Mouse (Mus musculus) kidney, postnatal 14 days (tissue): Measurements from ENCODE around the gene Ube3b.
A peak's percentile ranks its signal among the peaks of the same experiment; 100 is the strongest.

ENCODE experiments used
- DNase-seq: peaks from one replicate; pipeline ENCODE4 v3.0.0; 2022; ENCODE audit warnings: mixed read lengths

The Ube3b gene

DNA sequence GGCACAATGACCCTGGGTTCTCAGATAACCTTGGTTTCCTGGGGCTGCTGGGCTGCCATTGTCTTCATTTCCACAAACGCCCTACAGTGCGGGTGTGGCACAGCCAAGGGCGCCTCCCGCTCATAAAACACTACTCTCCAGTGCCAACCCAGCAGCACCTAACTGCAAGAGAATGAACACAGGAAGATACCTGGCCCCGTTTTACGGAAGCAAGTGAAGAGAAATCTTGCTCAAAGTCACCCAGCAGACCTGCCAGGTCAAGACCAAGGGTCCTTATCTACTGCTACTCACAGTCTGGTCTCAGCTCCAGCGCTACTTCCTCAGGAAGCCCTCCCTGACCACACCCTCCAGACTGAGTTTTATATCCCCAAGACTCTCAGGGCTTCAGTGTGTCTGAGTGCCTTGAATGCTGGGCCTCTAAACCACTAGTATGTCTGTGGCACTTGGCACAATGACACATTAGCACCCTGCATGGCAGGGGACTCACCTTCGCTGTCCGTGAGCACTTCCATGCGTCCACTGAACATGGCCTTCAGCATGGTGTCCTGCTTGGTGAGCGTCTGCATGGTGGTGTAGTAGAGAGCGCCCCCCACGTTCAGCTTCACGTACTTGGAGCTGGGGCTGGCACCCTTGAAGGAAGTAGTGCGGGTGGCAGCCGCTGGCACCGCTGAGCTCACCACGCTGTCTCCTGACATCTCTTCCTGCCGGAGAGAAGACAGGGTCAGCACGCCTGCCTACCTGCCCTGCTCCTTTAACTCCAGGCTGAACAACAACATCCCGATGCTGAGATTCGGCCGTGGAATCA is 5.8 kb upstream of the Ube3b start:
- peak; percentile 48 for DNase-seq

- peak; percentile 53 for DNase-seq
These were observed 2.1 kb upstream of the Ube3b start for GRCm38 (mm10) chr5:114378177-114378920.

GRCm38 (mm10) chr5:114378936-114379335 is 1.5 kb upstream of the Ube3b start:
- no peak for DNase-seq

DNA sequence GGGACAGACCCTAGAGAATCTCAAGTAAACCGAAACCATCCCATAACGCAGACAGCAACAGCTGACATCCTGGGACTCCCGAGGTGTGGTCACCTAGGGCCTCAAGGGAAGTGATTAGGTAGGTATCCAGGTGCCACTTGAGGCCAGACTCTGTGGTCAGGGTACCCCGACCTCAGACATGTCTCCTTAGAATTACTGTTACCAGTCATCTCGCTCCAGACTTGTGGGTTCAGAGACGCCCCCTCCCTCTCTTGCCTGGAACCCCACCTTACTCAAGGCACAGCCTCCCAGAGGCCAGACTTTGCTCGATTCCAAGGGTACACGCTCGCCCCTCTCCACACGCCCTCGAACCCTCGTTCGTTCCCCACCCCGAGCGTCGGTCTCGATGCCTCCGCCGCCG is 644 bp upstream of the Ube3b start:
- DNase-seq = no peak

- DNase-seq = no peak
These were observed 575 bp downstream of the Ube3b start for GRCm38 (mm10) chr5:114381013-114381351.

DNA sequence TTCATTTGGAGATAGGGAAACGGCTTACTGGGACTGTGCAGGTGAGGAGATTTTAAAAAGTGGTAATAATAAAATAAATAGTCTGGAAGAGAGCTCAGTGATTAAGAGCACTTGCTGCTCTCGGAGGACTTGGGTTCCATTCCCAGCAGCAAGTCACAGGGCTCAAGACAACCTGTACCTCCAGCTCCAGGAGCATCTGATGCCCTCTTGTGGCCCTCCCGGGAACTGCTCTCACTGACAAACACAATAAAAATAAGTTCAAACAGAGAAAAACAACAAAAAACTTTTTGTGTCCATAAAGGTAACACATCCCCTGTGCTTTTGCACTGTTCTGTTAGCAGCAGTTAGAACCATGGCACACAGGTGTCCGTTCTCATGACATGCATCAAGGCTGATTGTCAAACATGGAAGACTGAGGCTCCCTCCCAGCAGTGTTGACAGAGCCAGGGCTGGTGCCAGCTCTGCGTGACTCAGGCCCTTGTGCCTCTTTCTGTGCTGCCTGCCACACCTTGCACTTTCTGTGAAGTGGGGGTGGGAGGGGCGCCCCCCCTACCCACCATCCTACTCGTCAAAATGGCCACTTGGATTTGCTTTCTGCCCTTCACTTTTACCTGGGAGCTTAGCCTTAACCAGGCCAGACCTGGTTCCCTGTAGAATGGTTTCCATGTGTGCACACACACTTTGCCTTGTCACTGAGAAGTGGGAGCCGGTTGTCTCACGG is 2.9 kb downstream of the Ube3b start:
- peak; percentile 41 for DNase-seq

DNA sequence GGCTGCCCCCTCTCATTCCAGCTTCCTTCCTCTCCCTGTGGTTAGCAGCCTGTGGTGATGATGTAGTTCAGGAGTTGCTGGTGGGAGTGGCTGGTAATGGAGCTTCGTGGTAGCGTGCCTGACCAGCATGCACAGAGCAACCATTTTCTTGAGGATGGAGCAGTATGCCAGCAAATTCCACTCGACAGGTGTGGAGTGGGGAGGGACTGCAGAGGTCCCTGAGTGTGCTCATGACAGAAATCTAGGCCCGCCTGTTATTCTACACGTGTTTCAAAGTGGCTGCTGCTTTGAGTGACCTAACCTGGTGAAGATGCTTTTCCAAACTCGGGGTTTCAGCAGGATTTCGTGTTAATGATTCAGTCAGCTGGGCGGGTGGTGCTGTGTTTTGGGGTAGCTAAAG is 4.0 kb downstream of the Ube3b start:
- DNase-seq = no peak

GRCm38 (mm10) chr5:114393169-114393568 is 12.8 kb downstream of the Ube3b start:
- no peak for DNase-seq

DNA sequence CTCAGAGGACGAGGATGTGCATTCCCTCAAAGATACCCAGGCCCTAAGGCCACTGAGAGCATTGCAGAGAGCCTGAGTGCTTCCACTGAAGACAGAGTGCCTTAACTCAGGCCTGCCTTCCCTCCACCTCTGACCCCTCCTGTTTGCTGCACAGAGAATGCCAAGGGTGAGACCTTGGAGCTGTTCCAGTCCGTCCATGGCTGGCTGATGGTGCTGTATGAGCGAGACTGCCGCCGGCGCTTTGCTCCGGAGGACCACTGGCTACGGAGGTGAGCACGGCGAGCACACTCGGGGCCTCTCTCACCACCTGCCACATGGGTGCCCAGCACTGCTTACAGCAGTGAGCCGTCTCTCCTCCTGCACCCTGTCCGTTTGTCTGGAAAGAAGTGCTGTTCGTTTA is 26.2 kb downstream of the Ube3b start:
- DNase-seq = no peak

DNA sequence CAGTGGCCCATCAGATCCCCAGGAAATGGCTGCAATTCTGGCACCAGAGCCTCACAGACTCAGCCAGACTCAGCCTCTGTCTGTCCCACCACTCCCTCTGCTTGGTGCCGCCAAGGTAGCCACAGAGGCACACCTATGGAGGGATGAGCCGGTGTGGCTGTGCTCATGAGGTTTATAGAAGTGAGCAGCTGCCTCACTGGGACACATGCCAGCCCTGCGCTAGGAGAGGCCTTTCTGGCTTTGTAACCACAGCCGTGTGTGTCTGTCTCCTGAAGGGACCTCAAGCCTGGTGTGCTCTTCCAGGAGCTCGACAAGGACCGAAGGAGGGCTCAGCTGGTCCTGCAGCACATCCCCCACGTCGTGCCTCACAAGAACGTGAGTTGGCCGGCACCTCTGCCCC is 26.9 kb downstream of the Ube3b start:
- no peak for DNase-seq

DNA sequence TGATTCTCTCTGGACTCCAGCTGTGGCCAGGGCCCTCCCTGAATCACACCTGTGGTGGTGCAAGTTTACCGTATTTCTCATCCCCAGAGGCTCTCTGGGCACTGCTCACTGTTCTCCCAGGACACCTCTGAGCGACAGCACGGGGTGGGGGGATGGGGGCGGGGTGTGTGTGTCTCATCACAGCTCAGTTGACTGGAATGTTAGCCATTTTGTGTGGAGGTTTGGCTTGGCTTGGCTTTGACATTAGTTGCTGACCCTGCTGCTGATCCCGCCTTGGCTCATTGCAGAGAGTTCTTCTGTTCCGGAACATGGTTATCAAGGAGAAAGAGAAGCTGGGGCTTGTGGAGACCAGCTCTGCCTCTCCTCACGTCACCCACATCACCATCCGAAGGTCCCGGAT is 27.4 kb downstream of the Ube3b start:
- peak; percentile 18 for DNase-seq

DNA sequence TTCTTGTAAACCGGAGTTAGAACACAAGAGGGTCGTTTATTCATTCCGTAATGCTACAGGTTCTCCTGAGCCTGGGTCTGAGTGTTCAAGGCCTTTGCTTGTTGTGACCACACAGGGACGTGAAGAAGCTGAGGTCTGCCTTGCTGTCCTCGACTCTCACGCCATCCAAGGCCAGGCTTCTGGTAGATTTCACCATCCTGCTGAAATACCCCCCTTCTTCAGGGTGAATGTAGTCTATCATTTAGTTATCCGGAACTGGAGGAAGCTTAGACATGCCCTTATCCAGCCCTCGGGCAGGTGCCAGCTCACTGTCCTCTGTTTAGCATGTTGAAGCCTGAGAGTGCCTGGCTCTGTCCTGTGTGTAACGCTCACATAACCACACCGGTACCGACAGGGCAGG is 28.4 kb downstream of the Ube3b start:
- DNase-seq = no peak

DNA sequence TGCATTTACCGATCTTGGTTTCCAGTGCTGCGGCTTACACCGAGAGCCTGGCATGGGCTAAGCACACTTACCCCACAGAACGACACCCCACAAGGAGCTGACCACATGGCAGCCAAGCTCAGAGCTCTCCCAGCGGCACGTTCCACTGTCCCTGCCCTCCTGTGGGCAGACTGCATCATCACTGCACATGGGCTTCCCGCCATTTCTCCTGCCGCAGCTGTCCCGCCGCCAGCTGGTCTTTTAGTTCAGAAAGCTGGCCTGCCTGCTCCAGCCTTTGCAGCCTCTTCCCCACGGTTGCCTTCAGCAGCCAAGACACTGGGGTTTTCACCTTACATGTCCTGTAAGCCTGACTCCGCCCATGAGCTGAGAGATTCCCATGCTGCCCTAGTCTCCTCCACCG is 30.0 kb downstream of the Ube3b start:
- no peak for DNase-seq

DNA sequence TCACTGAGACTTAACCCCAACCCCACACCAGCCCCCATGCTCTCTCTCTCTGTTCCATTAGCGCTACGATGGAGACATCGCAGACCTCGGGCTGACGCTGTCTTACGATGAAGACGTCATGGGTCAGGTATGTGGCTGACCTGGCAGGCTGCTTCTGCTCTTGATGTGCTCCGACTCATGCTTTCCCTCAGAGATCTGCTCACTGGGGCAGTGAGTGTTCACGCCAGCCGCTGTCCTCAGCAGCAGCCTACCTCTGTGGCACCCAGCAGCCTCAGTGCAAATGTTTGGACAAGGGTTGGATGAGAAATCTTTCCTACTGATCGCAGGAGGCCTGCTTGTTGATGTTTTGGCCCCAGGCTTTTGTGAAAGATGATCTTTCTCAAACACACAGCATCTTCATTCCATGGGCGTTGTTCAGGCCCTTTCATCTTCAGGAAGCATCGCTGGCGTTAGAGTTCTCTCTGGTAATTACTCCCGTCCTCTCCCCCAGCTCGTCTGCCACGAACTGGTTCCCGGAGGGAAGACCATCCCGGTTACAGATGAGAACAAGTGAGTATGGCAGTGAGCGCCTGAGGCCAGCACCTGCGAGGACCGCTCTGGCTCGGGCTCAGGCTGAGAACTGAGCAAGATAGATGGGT is 32.1 kb downstream of the Ube3b start:
- no peak for DNase-seq

- DNase-seq = peak; percentile 56
These were observed 32.8 kb downstream of the Ube3b start for GRCm38 (mm10) chr5:114413067-114413735.

- no peak for DNase-seq
These were observed 35.2 kb downstream of the Ube3b start for GRCm38 (mm10) chr5:114415606-114416005.

DNA sequence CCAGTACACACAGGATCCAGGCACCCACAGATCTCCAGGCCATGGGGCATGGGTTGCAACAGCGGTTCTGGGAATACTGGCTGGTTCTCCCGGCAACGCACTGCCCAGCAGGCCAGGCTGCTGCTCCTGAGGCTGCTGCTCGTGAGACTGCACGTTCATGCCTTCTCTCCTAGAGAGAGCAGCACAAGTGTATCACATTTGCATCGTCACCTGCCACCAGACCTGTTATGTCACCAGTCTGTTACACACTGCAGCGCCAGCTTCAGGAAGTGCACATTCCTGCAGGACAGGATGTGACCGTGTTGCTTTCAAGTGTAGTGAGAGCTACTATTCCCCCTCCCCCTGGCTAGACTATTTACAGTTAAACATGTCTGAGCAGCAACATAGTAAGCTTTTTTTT is 36.4 kb downstream of the Ube3b start:
- no peak for DNase-seq

DNA sequence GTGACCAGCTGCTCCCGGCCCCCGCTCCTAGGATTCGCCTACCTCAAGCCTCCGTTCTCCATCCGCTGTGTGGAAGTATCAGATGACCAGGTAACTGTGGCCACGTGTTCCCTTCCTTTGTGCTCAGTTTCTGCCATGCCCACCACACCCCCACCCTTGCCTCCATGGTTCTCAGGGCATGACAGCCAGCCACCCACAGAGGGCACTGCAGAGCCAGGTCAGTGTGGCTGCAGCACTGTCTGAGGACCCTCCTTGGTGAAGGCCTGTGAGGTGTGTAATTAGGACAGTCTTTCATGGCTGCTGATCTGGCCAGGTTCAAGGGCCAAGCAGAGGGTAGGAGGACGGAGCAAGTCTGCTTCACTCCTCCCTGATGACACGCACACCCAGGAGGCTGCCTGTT is 38.1 kb downstream of the Ube3b start:
- DNase-seq = peak; percentile 22

DNA sequence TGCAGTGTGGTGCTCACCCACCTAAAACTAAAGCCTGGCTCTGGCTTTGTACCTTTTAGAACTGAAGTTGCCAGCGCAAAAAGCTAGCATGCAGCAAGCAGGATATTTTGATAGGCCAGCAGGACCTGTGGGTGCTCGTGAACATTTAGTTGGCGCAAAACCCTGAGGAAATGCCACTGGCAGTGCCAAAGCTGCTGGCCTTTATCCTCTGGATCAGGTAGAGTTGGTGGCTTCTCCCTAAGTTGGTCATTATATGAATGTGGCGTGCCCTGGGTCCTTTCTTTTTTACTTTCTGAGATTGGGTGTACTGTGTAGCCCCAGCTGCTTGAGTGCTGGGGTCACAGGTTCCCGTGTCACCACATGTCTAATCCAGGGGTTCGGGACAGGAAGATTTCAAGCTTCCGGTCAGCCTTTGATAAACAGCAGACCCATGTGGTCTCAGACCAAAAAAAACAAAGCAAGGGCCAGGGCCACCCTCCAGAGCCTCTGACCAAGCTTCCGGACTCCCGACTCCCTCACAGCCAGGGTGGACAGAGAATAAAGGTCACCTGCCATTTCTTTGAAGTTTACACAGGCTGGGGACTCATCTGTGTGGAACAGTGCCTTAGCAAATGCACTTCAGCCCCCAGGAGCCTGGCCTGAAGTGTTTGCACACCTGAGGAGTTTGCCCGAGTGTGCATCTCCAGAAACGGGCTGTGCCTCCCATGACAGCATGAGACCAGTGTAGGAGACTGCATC is 41.3 kb downstream of the Ube3b start:
- DNase-seq = peak; percentile 22

- no peak for DNase-seq
These were observed 42.2 kb downstream of the Ube3b start for GRCm38 (mm10) chr5:114422591-114422990.

GRCm38 (mm10) chr5:114423961-114424360 is 43.6 kb downstream of the Ube3b start:
- DNase-seq = no peak

GRCm38 (mm10) chr5:114426732-114427131 is 46.3 kb downstream of the Ube3b start:
- DNase-seq = no peak
